Mouse (Mus musculus) colon, adult 2 months (tissue): ENCODE data around the gene Myl6b. TPM values are rescaled to one million over a fixed set of nuclear protein-coding genes. Genes with fewer than 3 reads are reported as not detected.

Experiments used
- polyA plus RNA-seq: library from polyadenylated mRNA; depleted of rRNA; stranded (reverse); fragments of >200 nt; gene quantifications from 2 replicates; pipeline ENCODE4 v1.2.3, GENCODE M21; 2012; rRNA removed

The Myl6b gene
- polyA plus RNA-seq = 1.6 and 2.1 TPM in 2 replicates

GRCm38 (mm10) chr10:128498590-128498989 is at the start of gene Myl6b:
Myl6b (minus strand) TSS chr10:128498685.

GRCm38 (mm10) chr10:128547361-128548032 is 49.0 kb upstream of the Myl6b start, which contains the start of gene Zc3h10:
Zc3h10 (minus strand) TSS chr10:128547774.

GRCm38 (mm10) chr10:128525671-128526308 is 27.3 kb upstream of the Myl6b start, which contains the start of gene Esyt1:
Esyt1 (minus strand) TSS chr10:128525871.

GRCm38 (mm10) chr10:128493695-128494666 is 4.5 kb downstream of the Myl6b start, which contains the start of gene Myl6:
Myl6 (minus strand) TSS chr10:128494145.

GRCm38 (mm10) chr10:128458719-128459408 is 39.6 kb downstream of the Myl6b start, which contains the start of gene Smarcc2:
Smarcc2 (plus strand) TSS chr10:128459248.

Other genes with a start within 250 kb of the Myl6b start
- gene Apon, start 244.6 kb downstream of the Myl6b start, polyA plus RNA-seq = 0.12 TPM in 2 replicates
- gene Apof, start 230.0 kb downstream of the Myl6b start, polyA plus RNA-seq = 0.20 and 0.29 TPM in 2 replicates
- gene Stat2, start 228.1 kb downstream of the Myl6b start, polyA plus RNA-seq = 20.7 and 21.5 TPM in 2 replicates
- gene Il23a, start 199.9 kb downstream of the Myl6b start, polyA plus RNA-seq = 0.24 and 0.28 TPM in 2 replicates
- gene Pan2, start 195.3 kb downstream of the Myl6b start, polyA plus RNA-seq = 19.3 and 23.6 TPM in 2 replicates
- gene Cnpy2, start 176.2 kb downstream of the Myl6b start, polyA plus RNA-seq = 43.9 and 51.7 TPM in 2 replicates
- gene Cs, start 161.0 kb downstream of the Myl6b start, polyA plus RNA-seq = 277 and 300 TPM in 2 replicates
- 114 and 153 TPM in 2 replicates for gene Coq10a, start 129.7 kb downstream of the Myl6b start, polyA plus RNA-seq
- 29.3 and 32.7 TPM in 2 replicates for gene Ankrd52, start 121.6 kb downstream of the Myl6b start, polyA plus RNA-seq
- 138 and 172 TPM in 2 replicates for gene Slc39a5, start 97.5 kb downstream of the Myl6b start, polyA plus RNA-seq
- gene Nabp2, start 87.2 kb downstream of the Myl6b start, polyA plus RNA-seq = 27.4 and 27.5 TPM in 2 replicates
- 21.8 and 24.4 TPM in 2 replicates for gene Rnf41, start 87.0 kb downstream of the Myl6b start, polyA plus RNA-seq
- 77.1 and 80.9 TPM in 2 replicates for gene Smarcc2, start 39.4 kb downstream of the Myl6b start, polyA plus RNA-seq
- 1,151 and 1,354 TPM in 2 replicates for gene Myl6, start 4.5 kb downstream of the Myl6b start, polyA plus RNA-seq
- 66.7 and 76.5 TPM in 2 replicates for gene Esyt1, start 27.2 kb upstream of the Myl6b start, polyA plus RNA-seq
- 15.6 and 20.1 TPM in 2 replicates for gene Zc3h10, start 49.1 kb upstream of the Myl6b start, polyA plus RNA-seq
- 2,287 and 3,176 TPM in 2 replicates for gene Rpl41, start 50.6 kb upstream of the Myl6b start, polyA plus RNA-seq
- gene Pa2g4, start 67.3 kb upstream of the Myl6b start, polyA plus RNA-seq = 11.8 and 15.3 TPM in 2 replicates
- gene Erbb3, start 91.0 kb upstream of the Myl6b start, polyA plus RNA-seq = 84.1 and 97.8 TPM in 2 replicates
- gene Rps26, start 128.1 kb upstream of the Myl6b start, polyA plus RNA-seq = 948 and 1,040 TPM in 2 replicates
- gene Ikzf4, start 147.3 kb upstream of the Myl6b start, polyA plus RNA-seq = 0.83 and 1.3 TPM in 2 replicates
- gene Suox, start 175.4 kb upstream of the Myl6b start, polyA plus RNA-seq = 10.0 and 12.2 TPM in 2 replicates
- gene Rab5b, start 197.6 kb upstream of the Myl6b start, polyA plus RNA-seq = 51.6 and 59.7 TPM in 2 replicates
- gene Pmel, start 205.5 kb upstream of the Myl6b start, polyA plus RNA-seq = 3.2 and 3.4 TPM in 2 replicates
- gene Cdk2, start 206.3 kb upstream of the Myl6b start, polyA plus RNA-seq = 11.2 and 11.4 TPM in 2 replicates
- gene Dgka, start 246.2 kb upstream of the Myl6b start, polyA plus RNA-seq = 80.2 and 87.4 TPM in 2 replicates
- gene Pym1, start 249.2 kb upstream of the Myl6b start, polyA plus RNA-seq = 17.4 and 19.1 TPM in 2 replicates